Mouse (Mus musculus): ENCODE measurements around the gene Ly6g6e. TPM values are rescaled to one million over a fixed set of nuclear protein-coding genes. Genes with fewer than 3 reads are reported as not detected.

Ly6g6e gene
- total RNA-seq, 4 experiments from 2014 or later = not detected

DNA sequence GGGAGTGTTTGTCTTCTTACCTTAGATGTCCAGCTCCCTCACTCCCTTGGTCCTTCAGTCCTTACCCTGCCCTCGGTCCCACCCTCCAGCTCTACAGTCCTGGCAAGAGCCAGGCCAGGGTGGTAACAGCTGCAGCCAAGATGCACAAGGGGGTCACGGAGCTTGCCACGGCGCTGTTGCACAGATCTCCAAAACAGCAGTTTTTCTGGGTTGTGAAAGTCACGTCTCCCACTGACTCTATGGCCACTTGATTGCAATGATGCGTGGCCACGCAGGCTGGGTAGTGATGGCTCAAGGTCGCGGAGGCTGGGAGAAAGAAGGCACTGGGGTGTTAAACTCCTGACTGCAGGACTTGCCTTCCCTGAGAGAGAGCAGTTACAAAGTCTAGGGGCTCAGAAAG lies 5.2 kb upstream of the Ly6g6e start:
- DNase-seq (ENCODE audit: low spot score in 2 of 2) = no peak

DNA sequence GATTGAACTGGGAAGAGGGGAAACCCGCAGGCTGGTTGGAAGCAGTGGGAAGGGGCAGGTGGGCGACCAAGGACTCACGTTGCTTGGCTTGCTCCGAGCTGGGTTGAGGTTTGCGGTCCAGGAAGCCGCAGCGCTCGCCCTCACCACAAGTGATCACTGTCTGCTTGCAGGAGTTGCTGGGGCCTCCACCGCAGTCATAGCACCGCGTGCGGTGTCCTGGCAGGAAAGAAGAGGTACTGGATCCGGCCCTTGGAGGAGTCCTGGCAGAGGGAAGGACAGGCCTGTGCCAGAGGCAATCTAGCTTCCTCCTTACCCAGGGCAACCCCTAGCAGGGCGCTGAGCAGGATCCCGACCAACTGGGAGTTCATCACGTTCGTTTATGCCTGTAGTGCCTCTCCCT lies 2.6 kb upstream of the Ly6g6e start:
- DNase-seq (ENCODE audit: low spot score in 2 of 2) = no peak

DNA sequence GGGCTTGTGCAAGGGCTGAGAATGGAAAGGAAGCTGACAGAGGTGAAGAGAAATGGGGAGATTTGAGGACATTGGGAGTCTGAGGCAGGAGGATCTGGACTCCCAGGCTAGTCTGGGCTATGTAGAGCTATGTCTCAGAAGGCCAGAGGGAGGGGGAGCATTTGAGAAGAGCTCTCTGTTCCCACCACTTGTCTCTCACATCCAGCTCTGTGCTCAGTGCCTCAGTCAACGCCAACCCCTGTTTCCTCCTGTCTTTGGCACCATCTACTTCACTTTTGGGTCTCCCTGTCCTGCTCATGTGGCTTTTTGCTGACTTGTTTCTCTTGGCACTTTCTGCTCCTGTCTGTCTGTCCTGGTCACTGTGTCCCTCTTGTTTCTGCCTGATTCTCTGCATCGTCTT lies 583 bp downstream of the Ly6g6e start:
- no peak for DNase-seq (ENCODE audit: low spot score in 2 of 2)

DNA sequence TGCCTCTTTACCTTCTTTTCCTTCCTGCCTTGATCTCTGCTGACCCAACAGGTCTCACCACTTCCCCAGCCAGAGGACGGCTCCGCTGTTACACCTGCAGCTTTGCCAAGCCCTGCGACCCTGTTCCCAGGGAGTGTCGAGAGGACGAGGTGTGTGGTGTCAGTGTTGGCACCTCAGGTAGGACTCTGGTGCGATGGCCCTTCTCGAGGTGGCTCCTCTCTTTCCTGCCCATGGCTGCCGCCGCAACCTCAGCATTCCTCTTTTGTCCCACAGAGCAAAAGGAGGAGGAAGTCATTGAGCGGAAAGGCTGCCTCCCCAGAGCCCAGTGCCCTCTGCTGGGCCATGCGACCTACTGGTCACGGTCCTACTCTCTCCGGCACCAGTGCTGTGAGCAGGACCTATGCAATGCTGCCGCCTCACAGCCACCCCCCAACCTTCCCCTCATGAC lies 1.1 kb downstream of the Ly6g6e start, which contains the start of gene Ly6g6d:
Gene Ly6g6d (minus strand): TSS at position 280 of the 448 bp plus-strand sequence.
- DNase-seq (ENCODE audit: low spot score in 2 of 2) = no peak

DNA sequence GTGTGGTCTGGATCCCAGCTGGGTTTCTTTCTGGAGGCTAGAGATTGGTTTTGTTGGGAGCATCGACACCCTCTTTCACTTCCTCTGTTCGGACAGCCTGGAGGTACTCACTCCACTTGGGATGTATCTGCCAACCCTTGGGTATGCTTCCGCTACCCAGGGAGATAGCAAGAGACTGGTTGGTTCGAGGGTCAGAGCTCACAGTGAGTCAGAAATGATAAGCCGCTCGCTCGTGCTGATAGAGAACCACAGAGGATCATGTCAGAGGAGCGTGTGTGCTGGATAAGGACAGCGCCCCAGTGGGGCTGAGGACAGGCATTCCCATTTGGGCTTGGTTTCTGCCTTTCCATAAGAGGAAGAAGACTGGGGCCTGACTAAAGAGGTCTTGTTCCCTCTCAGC lies 3.1 kb downstream of the Ly6g6e start:
- DNase-seq (ENCODE audit: low spot score in 2 of 2) = no peak

DNA sequence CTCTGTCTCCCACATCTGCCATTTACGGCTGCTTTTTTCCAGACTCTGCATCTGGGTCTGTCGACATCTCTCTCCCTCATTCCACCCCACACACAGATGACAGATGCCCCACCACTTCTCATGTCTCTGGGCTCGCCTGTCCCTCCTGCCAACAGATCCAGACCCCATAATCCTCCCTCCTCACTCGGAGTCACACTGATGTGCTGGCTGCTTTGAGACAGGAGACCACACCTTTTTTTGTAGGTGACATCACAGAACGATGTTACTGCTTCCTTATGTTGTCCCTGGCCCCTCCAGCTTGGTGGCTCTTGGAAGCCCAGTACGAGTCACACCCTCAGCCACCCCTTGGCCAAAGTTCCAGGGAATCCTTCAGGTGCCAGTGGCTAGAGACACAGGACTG lies 3.5 kb downstream of the Ly6g6e start:
- DNase-seq (ENCODE audit: low spot score in 2 of 2) = no peak

GRCm38 (mm10) chr17:35080710-35081109 lies 4.0 kb downstream of the Ly6g6e start:
- no peak for DNase-seq (ENCODE audit: low spot score in 2 of 2)

DNA sequence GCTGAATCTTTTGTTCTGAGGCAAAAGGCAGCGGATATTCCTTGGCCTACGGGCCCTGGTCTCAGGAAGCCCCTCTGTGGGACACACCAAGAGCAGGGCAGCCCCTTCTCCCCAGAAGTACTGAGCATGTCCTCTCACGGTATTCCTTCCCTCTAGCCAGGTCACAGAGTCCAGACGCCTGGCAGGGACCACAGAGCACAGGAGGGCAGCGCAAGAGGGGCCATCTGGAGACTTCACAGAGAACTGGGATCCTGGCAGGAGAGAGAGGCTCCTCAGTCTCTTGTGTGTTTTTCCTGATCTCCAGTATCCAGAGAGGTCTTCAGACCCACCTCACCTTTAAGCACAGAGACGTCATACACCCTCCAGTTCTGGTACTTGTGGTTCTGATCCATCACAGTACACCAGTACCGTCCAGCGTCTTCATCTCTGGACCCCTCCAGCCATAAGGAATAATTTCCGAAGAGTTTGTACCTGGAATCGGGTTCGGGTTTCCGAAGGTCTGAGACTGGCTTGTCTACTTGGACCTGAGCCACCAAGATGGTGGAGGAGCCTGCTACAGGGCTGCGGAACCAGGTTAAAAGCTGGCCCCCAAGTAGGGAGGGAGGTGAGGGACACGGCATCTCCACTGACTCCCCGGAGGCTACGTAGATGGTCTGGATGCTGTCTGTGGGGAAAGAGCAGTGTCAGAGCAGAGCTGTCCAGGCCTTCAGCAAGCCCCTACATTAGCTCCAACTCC lies 6.3 kb downstream of the Ly6g6e start:
- no peak for DNase-seq (ENCODE audit: low spot score in 2 of 2)

GRCm38 (mm10) chr17:35083929-35084497 lies 7.3 kb downstream of the Ly6g6e start:
- no peak for DNase-seq (ENCODE audit: low spot score in 2 of 2)

GRCm38 (mm10) chr17:35085208-35085865 lies 8.6 kb downstream of the Ly6g6e start, which contains the start of gene Ly6g6f:
TSS of gene Ly6g6f (minus strand) at chr17:35085610.
- no peak for DNase-seq (ENCODE audit: low spot score in 2 of 2)

DNA sequence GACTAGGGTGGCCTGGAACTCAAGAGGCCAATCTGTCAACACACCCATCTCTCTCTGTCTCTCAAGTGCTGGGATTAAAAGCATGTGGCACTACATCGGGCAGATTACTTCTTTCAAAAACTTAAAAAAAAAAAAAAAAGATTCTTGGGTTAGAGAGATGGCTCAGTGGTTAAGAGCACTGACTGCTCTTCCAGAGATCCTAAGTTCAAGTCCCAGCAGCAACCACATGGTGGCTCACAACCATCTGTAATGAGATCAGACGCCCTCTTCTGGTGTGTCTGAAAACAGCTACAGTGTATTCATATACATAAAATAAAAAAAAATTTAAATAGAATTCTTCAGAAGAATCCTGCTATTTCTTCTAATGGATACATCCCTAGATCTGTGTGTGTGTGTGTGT lies 11.4 kb downstream of the Ly6g6e start:
- DNase-seq (ENCODE audit: low spot score in 2 of 2) = no peak

DNA sequence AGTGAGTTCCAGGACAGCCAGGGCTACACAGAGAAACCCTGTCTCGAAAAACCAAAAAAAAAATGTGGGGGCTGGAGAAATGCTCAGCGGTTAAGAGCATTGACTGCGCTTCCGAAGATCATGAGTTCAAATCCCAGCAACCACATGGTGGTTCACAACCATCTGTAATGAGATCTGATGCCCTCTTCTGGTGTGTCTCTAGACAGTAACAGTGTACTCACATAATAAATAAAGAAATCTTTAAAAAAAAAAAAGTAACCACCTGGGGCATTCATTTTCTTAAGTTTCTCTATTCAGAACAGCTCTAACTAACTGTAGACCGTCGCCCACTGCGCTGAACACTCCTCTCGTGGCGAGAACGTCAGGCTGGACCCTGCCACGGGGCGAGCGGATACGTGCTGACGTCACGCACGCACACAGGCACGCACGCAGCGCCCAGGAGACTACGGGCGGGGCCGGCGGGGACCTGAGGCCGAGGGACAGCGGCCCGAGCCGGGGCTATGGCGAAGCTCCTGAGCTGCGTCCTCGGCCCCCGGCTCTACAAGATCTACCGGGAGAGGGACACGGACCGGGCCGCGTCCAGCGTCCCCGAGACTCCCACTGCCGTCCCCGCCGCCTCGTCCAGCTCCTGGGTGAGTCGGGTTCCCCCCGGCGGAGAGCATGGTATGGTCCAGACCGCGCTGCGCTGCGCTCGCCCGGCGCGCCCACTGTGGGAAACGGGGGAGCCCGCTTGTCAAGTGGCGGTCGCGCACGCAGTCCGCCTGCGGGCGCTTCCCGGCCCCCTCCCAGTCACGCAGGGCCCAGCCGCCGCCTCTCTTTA lies 12.3 kb downstream of the Ly6g6e start, which contains the start of gene Abhd16a:
Gene Abhd16a (plus strand): TSS at position 439 of the 820 bp plus-strand sequence.
- DNase-seq (ENCODE audit: low spot score in 2 of 2) = peak; percentile 93 to 94

- DNase-seq (ENCODE audit: low spot score in 2 of 2) = peak; percentile 22 to 37
Measured at GRCm38 (mm10) chr17:35090166-35090932, 13.6 kb downstream of the Ly6g6e start.

DNA sequence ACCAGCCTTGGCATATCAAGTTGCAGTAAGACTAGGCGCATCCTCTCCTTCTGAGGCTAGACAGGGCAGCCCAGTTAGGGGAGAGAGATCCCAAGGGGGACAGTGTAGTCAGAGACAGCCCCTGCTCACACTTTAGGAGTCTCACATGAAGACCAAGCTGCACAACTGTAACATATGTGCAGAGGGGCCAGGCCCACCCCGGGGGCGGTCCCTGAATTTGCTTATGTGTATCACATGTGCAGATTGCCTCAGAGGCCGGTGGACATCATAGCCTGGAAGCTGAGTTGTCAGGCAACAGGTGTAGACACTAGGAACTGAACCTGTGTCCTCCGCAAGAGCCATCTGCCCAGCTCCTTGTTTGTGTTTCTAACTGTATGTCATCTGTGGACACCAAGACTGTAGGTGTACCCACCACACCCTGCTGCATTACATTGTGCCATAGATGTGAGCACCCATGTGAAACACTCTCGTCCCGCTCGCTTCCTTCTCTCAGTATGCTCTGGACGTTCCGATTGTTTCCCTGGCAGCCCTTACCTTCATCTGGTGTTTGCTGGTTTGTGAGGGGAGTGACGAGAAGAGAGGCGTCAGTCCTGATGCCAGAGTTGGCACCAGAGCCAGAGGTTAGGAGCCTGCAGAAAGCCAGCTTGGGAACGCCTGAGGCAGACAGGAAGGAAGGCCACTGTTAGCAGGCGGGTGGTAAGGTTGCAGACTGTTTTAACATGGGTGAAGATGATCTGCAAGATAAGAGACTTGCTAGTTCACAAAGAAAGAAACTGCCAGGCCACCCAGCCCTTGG lies 15.9 kb downstream of the Ly6g6e start:
- no peak for DNase-seq (ENCODE audit: low spot score in 2 of 2)

DNA sequence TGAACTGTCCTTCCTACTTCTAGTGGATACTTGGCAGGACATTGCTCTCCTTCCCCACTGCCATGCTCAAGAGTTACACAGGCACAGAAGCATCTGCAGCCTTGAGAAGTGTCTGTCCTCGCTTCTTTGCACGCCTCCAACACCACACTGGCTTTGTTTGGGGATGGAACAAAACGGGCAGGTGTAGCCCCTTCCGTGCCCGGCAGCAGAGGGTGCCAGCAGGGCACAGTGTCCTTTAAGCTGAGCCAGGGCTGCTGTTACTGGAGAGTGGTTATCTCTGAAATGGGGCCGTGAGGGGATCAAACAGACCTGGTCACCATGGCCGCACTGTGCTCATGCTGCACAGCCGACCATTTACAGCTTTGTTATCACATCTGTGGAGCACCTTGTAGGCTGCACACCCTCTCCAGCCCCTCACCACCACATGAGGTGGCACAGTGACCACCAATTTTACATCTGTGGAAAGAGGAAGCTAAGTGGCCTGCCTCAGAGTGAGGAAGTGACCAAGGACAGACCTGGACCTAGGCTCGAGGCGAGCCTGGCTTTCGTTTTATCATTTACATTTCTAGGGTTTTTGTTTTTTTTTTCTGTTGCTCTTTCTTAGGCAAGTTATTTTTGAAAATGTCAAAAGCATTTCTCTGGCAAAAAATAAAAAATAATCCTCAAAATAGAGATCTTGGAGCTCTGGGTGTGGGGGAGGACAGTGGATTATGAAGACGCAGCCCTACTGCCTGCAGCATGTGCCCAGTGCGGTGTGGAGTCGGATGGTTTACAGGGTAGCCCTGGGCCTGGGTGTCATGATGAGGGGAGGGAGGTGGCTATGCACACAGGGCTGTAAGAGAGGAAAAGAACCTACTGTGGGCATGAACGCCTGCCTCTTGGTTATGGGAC lies 18.0 kb downstream of the Ly6g6e start:
- DNase-seq (ENCODE audit: low spot score in 2 of 2) = no peak

DNA sequence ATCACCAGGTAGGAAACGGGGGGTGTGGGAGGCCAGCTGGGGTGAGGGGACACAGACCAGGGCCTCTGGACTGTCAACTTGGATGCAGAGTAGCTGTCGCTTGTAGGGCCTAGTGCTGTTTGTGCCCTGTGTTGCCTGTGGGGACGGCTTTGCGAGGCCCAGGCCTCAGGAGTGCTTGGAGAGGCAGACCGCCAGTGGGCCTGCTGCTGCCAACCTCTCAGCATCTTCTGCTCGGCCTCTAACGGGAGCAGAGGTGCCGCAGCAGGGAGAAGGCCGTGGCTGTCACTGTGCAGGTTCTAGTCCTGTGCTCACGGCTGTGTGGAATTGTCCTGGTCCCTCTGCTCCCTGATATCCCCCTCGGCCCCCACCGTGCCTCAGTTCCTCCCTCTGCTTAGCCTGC lies 19.9 kb downstream of the Ly6g6e start:
- DNase-seq (ENCODE audit: low spot score in 2 of 2) = no peak

DNA sequence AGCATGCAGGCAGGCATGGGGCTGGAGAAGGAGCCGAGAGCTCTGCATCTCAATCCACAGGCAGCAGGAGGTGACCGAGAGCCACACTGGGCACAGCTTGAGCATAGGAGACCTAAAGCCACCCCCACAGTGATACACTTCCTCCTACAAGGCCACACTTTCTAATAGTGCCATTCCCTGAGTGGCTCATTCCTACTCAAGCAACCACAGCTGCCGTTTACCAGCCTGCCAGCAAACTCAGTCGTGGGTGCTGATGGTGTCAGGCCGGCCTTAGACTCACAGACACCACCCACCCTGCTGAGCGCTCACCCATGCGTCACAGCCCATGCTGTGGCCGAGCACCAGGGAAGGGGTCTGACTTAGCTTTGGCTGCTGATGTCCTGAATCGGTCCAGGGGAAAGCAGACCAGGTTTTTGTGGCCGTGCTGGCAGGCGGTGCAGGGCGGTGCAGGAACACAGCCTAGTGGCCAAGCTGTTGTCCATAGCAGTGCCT lies 20.5 kb downstream of the Ly6g6e start:
- no peak for DNase-seq (ENCODE audit: low spot score in 2 of 2)

DNA sequence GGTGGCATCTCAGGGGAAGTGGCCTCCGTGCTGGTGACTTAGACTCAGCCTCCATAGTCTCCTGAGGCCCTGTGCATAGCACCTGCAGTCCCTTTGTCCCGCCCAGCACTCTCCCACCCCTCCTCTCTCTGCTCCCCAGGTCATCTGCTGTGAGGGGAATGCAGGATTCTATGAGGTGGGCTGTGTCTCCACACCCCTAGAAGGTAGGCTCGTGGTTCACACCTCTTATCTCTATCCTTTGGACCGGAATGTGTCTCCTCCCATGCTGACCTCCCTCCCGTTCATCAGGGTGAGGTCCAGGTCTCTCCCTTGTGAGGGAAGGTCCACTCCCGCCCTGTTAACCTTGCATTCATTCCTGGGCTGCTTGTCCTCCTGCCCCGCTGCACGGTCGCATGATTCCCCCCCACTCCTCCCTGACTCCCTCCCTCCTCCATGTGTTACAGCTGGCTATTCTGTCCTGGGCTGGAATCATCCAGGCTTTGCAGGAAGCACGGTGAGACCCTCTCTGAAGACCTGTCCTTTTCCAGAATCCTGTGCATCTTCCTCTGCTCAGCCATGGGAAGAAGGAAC lies 23.6 kb downstream of the Ly6g6e start:
- DNase-seq (ENCODE audit: low spot score in 2 of 2) = no peak
